Mouse (Mus musculus) right cerebral cortex, postnatal 10 days (tissue): Measurements from ENCODE around the gene St6galnac6.

Experiments
- DNase-seq, 2 experiments: peaks; one replicate each; pipeline ENCODE4 v3.0.0; 2021; ENCODE audit warnings: low spot score in 2 of 2

St6galnac6 gene

GRCm38 (mm10) chr2:32585149-32585714, 14.3 kb upstream of the St6galnac6 start:
- no peak for DNase-seq

GRCm38 (mm10) chr2:32586871-32587351, 12.6 kb upstream of the St6galnac6 start, which contains the start of gene St6galnac4:
TSS of gene St6galnac4 (plus strand) at chr2:32587095.
- DNase-seq, result peak; percentile 94 to 95

- DNase-seq, result peak in 1 of 2 experiments; percentile 44
These were observed 11.7 kb upstream of the St6galnac6 start for GRCm38 (mm10) chr2:32587731-32588321.

- peak; percentile 51 to 57 for DNase-seq
These were observed 10.2 kb upstream of the St6galnac6 start for GRCm38 (mm10) chr2:32589213-32589795.

- DNase-seq, result peak in 1 of 2 experiments; percentile 50
These were observed 9.3 kb upstream of the St6galnac6 start for GRCm38 (mm10) chr2:32590224-32590623.

GRCm38 (mm10) chr2:32591249-32591648, 8.3 kb upstream of the St6galnac6 start:
- no peak for DNase-seq

- no peak for DNase-seq
These were observed 2.8 kb upstream of the St6galnac6 start for GRCm38 (mm10) chr2:32596725-32597124.

GRCm38 (mm10) chr2:32597248-32597647, 2.3 kb upstream of the St6galnac6 start:
- no peak for DNase-seq

- DNase-seq, result no peak
These were observed 1.8 kb upstream of the St6galnac6 start for GRCm38 (mm10) chr2:32597699-32598098.

GRCm38 (mm10) chr2:32598506-32598905, 1.0 kb upstream of the St6galnac6 start:
- no peak for DNase-seq

GRCm38 (mm10) chr2:32601417-32602065, 2.0 kb downstream of the St6galnac6 start:
- no peak for DNase-seq

GRCm38 (mm10) chr2:32602600-32603054, 3.1 kb downstream of the St6galnac6 start:
- peak; percentile 91 for DNase-seq

- DNase-seq, result no peak
These were observed 5.1 kb downstream of the St6galnac6 start for GRCm38 (mm10) chr2:32604631-32605030.

- DNase-seq, result peak; percentile 89 to 90
These were observed 6.9 kb downstream of the St6galnac6 start for GRCm38 (mm10) chr2:32606161-32607142.

- DNase-seq, result peak in 1 of 2 experiments; percentile 59
These were observed 7.9 kb downstream of the St6galnac6 start for GRCm38 (mm10) chr2:32607262-32607947.

- DNase-seq, result peak; percentile 71 to 82
These were observed 8.8 kb downstream of the St6galnac6 start for GRCm38 (mm10) chr2:32608141-32608777.

GRCm38 (mm10) chr2:32608778-32609435, 9.4 kb downstream of the St6galnac6 start:
- DNase-seq, result no peak

GRCm38 (mm10) chr2:32610610-32611229, 11.2 kb downstream of the St6galnac6 start:
- peak; percentile 57 to 64 for DNase-seq

GRCm38 (mm10) chr2:32612274-32612673, 12.8 kb downstream of the St6galnac6 start:
- no peak for DNase-seq
